Mouse (Mus musculus) lung, embryonic 16.5 days (tissue): ENCODE data around the gene Fermt3. TPM values are rescaled to one million over a fixed set of nuclear protein-coding genes. Genes with fewer than 3 reads are reported as not detected.

ENCODE experiments used
- ATAC-seq: fragments of 200-750 bp; cut with Nextera tagmentation; 2 replicates; pipeline ENCODE4 v1.8.0; 2017; ENCODE audit warnings: low read depth, mild to moderate bottlenecking, moderate library complexity
- H3K27ac ChIP-seq: fragments of 300-500 bp; sonication (generic); 2 replicates; pipeline ENCODE4 v1.5.1; 2014; ENCODE audit warnings: mild to moderate bottlenecking, control low read depth, low read length
- H3K27me3 ChIP-seq: fragments of 300-500 bp; sonication (generic); 2 replicates; pipeline ENCODE4 v1.6.1; 2014; ENCODE audit warnings: low read depth, low read length, mixed read lengths; ENCODE audit not compliant: control insufficient read depth, insufficient read depth
- H3K36me3 ChIP-seq: fragments of 300-500 bp; sonication (generic); 2 replicates; pipeline ENCODE4 v1.6.1; 2014; ENCODE audit warnings: low read length; ENCODE audit not compliant: control insufficient read depth, insufficient read depth
- H3K4me1 ChIP-seq: fragments of 300-500 bp; sonication (generic); replicated peaks from 2 replicates; pipeline ENCODE4 v1.6.1; 2014; ENCODE audit warnings: low read length, mixed read lengths; ENCODE audit not compliant: control insufficient read depth, insufficient read depth
- H3K4me2 ChIP-seq: fragments of 300-500 bp; sonication (generic); 2 replicates; pipeline ENCODE4 v1.6.1; 2014; ENCODE audit warnings: low read depth, low read length, control low read depth
- H3K4me3 ChIP-seq: fragments of 300-500 bp; sonication (generic); 2 replicates; pipeline ENCODE4 v1.5.1; 2014; ENCODE audit warnings: mild to moderate bottlenecking, low read length, control low read depth
- H3K9ac ChIP-seq: fragments of 300-500 bp; sonication (generic); 2 replicates; pipeline ENCODE4 v1.6.1; 2014; ENCODE audit warnings: low read length, control low read depth
- H3K9me3 ChIP-seq: fragments of 300-500 bp; sonication (generic); 2 replicates; pipeline ENCODE4 v1.6.1; 2016; ENCODE audit warnings: low read length; ENCODE audit not compliant: control insufficient read depth
- WGBS: fragments of 180-500 bp; shearing (Covaris S2); extraction: QIAGEN DNeasy Blood & Tissue Kit; methylation state at CpG from one replicate; pipeline ENCODE4 v1.1.7; 2014; 5-methylcytosine and 5-hydroxymethylcytosine counted together
- polyA plus RNA-seq: library from polyadenylated mRNA; unstranded; fragments of >200 nt; fragmentation: Nextera tagmentation; extraction: Ambion mirVana; gene quantifications from 2 replicates; pipeline ENCODE4 v1.2.1, GENCODE M21; 2015

Fermt3 gene
- polyA plus RNA-seq, 1 experiment from 2014 or later: 11.1 TPM

DNA sequence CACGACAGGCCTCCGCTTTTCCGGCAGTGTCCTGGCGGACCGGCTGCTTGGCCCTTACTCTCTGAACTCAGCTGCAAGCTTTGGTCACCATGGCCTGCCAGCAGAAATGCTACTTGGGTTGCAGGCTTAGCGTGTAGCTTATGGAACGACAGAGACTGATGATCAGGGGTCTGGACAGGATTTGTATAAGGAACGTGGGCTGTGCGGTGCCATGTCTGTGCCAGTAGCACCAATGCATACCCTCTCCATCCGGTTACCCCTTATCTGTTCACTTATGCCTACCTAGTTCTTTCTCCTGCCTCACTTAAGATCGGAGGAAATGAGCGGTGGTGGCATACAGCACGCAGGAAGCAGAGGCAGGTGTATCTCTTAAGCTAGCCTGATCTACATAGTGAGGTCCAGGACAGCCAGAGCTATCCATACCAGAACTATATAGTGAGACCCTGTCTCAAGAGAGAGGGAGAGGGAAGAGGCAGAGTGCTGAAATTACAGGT is 21.4 kb upstream of the Fermt3 start:
- Histone ChIP-seq H3K36me3 (no peaks in the 10 kb centered on the region; the same call in 1 of the 2 replicates), H3K27ac (peak overlapping the region; percentile 98), H3K27me3 (no peaks in the 10 kb centered on the region), H3K4me2 (peak overlapping the region; percentile 91), H3K9me3 (no peaks in the 10 kb centered on the region), H3K4me3 (peak overlapping the region; percentile 70), H3K4me1 (peaks cover 13% of the 10 kb centered on the region), H3K9ac (peak overlapping the region; percentile 92)
- WGBS: 18% methylated on average over 13 of the region's 13 CpGs
- ATAC-seq: peak; percentile 3; the same call in 1 of the 2 replicates

DNA sequence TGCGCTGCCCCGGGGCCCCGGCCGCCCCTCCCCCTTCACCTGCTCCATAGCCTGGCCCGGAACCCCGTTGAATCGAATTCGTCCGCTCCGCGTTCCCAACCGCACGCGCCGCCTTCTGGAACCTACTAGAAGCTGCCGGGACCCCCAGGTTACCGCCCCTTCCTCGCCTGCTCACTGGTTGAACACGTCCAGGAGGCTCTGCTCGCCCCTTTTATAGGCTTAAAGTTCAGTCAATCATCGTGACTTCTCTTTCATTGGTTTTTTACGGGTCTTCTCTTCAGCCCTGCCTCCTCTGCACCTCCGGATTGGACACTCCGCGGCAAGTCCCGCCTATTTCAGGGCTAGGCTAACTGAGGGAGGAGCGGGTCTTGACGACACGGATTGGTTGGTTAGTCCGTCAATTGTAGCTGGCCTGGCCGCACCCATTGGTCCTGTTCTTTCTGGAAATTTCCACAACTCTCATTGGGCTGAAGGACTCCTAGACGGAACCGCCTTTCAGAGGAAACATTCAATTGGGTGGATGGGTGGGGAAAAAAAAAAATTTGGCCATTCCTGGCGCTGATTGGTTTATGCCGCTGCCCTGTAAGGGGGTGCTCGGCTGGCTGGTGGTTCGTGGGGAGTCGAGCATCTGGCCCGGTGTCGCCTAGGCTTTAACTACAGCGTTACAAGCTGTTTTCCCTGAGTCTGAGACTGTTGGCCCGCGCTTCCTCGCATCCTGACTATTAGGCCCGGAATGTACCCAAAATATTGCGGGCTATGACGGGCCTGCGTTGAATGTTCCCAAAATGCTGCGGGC is 20.8 kb upstream of the Fermt3 start, which contains the start of gene Stip1:
Gene Stip1, minus strand, starts transcription at position 127 of the 796 bp plus-strand sequence.
- Histone ChIP-seq H3K27ac (peak within 1 kb of the TSS; percentile 98), H3K4me1 (peaks cover 13% of the 10 kb centered on the region), H3K4me3 (peak within 1 kb of the TSS; percentile 94), H3K4me2 (peak within 1 kb of the TSS; percentile 91), H3K9ac (peak within 1 kb of the TSS; percentile 97), H3K9me3 (no peaks in the 10 kb centered on the region), H3K36me3 (peaks cover 4% of the 10 kb centered on the region), H3K27me3 (no peaks in the 10 kb centered on the region)
- peak; percentile 99 for ATAC-seq
- under 1% methylated on average over 49 of the region's 49 CpGs for WGBS

DNA sequence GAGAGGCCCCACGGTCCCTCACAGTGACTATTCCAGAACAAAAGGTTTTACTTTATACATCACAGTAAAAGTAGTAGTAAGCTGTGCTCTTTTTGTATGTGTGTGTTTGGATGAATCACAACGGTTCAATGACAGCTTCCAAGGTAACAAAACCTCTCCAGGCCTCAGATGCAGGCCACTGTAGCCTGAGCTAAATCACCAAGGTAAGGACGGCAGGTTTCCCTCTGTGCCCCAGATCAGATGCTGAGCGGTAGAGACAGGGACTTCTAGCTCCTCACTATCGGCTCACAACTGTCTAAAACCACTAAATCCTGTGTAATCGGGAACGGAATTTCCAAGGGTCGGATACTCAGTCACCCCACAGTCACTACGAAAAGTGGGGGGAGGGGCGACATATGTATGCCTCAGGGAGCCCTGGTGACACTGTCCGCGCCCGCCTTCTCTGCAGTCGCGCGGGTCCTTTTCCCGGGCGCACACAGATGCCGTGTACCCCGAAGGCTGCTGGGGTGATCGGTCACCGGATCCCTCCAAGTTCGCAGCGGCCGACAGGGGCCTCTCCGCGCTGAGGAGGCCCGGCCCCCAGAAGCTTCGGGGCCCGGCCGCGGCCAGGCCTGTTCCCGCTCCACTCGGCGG is 19.9 kb upstream of the Fermt3 start:
- Histone ChIP-seq H3K36me3 (peaks cover 4% of the 10 kb centered on the region), H3K4me1 (peaks cover 13% of the 10 kb centered on the region), H3K4me3 (peak overlapping the region; percentile 94), H3K4me2 (peak overlapping the region; percentile 87), H3K9ac (peak overlapping the region; percentile 97), H3K27ac (peak overlapping the region; percentile 87), H3K27me3 (no peaks in the 10 kb centered on the region), H3K9me3 (no peaks in the 10 kb centered on the region)
- 2% methylated on average over 31 of the region's 35 CpGs for WGBS
- peak; percentile 6 for ATAC-seq

DNA sequence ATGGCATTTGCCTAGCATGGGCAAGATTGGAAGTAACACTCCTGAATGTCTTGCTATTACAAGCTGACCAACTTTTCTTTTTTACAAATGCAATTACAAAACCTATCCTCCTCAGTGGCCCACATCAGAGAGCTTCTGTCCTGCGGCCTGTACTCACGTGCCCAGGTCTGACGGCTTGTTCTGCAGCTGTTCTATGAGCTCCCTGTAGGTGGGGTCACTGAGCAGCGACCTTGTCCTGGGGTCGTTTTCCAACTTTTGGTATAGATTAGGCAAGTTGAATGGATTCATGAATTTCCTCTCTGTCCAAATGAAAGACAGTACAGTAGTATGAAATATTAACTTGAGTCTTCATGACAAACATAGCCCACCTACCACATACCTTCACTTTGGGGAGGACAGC is 14.7 kb upstream of the Fermt3 start:
- no peak overlapping the region for H3K4me3 ChIP-seq
- no peaks in the 10 kb centered on the region for H3K27me3 ChIP-seq
- H3K4me2 ChIP-seq: no peak overlapping the region
- no peak overlapping the region for H3K9ac ChIP-seq
- no peak for ATAC-seq
- 92% methylated on average over 5 of the region's 5 CpGs for WGBS
- H3K4me1 ChIP-seq: peaks cover 8% of the 10 kb centered on the region
- H3K36me3 ChIP-seq: peaks cover 47% of the 10 kb centered on the region
- no peak overlapping the region for H3K27ac ChIP-seq
- H3K9me3 ChIP-seq: no peaks in the 10 kb centered on the region

DNA sequence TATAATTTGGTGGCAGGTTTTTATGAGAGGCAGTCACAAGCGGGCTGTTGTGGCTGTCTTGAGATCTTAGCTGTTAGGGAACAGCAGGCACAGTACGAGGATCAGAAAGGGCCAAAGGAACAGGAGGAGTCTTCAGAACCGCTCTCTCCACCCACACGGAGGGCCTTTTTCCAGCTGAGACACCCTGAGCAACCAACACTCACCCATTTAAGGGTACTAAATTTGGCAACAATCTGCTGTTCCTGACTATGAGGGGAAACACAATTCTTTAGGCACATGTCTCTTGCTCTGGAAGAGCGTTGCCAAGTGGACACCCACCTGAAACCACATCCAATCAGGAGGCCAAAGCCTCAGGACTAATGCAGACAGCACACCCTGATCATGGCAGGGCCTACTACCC is 10.3 kb upstream of the Fermt3 start:
- no peak overlapping the region for H3K9ac ChIP-seq
- peaks cover 76% of the 10 kb centered on the region for H3K36me3 ChIP-seq
- no peaks in the 10 kb centered on the region for H3K27me3 ChIP-seq
- H3K4me3 ChIP-seq: no peak overlapping the region
- H3K27ac ChIP-seq: no peak overlapping the region
- no peaks in the 10 kb centered on the region for H3K4me1 ChIP-seq
- H3K4me2 ChIP-seq: no peak overlapping the region
- ATAC-seq: no peak
- no peaks in the 10 kb centered on the region for H3K9me3 ChIP-seq
- WGBS: 95% methylated on average over 5 of the region's 5 CpGs

DNA sequence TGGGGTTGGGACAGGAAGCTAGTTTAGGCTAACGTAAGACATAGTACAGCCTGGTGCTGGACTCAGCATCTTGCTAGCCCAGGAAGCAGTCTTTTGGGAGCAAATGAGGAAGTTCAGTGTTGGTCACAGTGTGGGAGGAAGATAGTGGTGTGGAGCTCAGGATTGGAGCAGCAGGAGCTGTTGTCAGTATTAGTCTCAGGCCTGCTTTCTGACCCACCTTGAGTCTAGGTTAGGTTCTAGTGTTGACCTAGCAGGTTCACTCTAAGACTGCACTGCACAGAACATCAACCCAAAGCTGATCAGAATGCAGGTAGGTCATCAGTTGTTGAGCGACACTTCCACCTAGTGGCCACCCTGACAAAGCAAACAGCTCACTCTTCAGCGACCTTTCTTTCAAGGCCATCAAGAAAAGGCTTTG is 964 bp upstream of the Fermt3 start:
- ATAC-seq: peak; percentile 41; the same call in 1 of the 2 replicates
- no peak overlapping the region for H3K4me3 ChIP-seq
- H3K27me3 ChIP-seq: no peaks in the 10 kb centered on the region
- no peaks in the 10 kb centered on the region for H3K4me1 ChIP-seq
- H3K9ac ChIP-seq: no peak overlapping the region
- WGBS: 49% methylated on average over 3 of the region's 3 CpGs
- H3K9me3 ChIP-seq: no peaks in the 10 kb centered on the region
- H3K36me3 ChIP-seq: peaks cover 34% of the 10 kb centered on the region
- H3K4me2 ChIP-seq: no peak overlapping the region
- H3K27ac ChIP-seq: no peak overlapping the region

DNA sequence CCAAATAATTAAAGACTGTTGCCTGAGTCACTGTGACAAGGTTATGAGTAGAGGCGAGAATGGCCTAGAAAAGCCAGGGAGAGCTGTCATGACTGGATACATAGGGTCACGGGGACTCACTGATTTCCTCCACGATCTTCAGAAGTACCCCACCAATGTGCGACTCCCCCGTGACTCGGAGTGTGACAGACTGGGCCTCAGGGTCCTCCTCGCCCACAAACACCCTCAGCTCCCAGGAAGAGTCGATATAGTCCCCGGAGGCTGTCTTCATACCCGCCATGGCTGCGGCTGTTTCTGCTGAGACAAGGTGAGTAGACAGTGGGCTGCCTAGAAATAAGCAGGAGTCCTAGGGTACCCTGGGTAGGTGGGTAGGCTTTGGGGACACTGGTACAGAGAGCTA is 723 bp downstream of the Fermt3 start:
- H3K9me3 ChIP-seq: no peaks in the 10 kb centered on the region
- peak overlapping the region; percentile 10; the same call in 1 of the 2 replicates for H3K4me3 ChIP-seq
- H3K27ac ChIP-seq: no peak overlapping the region
- H3K27me3 ChIP-seq: no peaks in the 10 kb centered on the region
- H3K9ac ChIP-seq: no peak overlapping the region
- H3K36me3 ChIP-seq: peaks cover 22% of the 10 kb centered on the region
- H3K4me1 ChIP-seq: no peaks in the 10 kb centered on the region
- H3K4me2 ChIP-seq: no peak overlapping the region
- ATAC-seq: no peak
- 80% methylated on average over 11 of the region's 11 CpGs for WGBS

DNA sequence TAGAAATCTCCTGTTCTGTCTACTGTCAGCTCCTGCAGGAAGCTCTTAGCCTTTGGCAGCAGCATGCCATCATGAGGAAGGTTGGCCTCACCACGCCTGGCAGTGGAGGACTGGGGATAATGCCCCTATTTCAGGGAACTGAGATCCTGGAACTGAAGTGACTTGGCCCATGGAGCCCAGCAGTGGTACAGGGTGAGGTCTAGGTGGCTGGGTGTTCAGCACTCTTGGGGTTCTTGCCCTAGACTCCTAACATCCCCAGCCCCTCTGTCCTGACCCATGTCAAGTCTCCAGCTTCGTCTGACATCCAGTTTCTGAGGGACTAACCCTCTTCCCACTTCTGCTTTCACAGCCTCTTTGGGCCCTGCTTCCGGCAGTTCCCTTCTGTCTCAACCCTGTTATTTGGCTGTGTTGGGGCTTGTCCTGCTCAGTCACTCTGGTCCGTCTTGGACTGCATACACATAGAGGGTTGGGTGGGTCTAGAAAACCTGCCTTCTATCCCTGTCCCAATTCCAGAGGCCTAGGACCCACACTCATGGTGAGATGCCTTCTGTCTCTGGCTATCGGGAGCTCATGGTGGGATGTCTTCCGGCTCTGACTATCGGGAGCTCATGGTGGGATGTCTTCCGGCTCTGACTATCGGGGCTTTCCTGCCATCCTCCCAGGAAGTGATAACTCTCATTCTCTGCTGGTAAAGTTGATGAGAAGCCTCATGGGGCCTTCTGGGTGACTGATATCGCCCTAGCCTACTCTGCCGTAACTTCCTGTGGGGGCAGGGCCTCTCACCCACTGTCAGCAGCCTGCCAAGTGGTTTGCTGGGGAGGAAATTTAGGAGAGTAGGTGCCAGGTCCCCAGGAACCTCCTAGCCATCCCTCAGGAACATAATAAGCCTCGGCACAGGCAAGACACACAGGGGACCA is 1.5 kb downstream of the Fermt3 start:
- peaks cover 15% of the 10 kb centered on the region for H3K36me3 ChIP-seq
- peak overlapping the region; percentile 38; the same call in 1 of the 2 replicates for H3K27ac ChIP-seq
- no peak overlapping the region for H3K4me2 ChIP-seq
- no peaks in the 10 kb centered on the region for H3K27me3 ChIP-seq
- H3K4me3 ChIP-seq: no peak overlapping the region
- WGBS: 73% methylated on average over 12 of the region's 12 CpGs
- no peak overlapping the region for H3K9ac ChIP-seq
- H3K4me1 ChIP-seq: no peaks in the 10 kb centered on the region
- H3K9me3 ChIP-seq: no peaks in the 10 kb centered on the region
- no peak for ATAC-seq
